Mouse (Mus musculus): Measurements from ENCODE around the gene Vmn1r118. TPM values are rescaled to one million over a fixed set of nuclear protein-coding genes. Genes with fewer than 3 reads are reported as not detected.
"Not testable (repeated sequence)": the region's sequence is repeated elsewhere in the genome, so short reads cannot be mapped to it uniquely, and the experiment has no call there.

Gene Vmn1r118
- polyA plus RNA-seq (2016; fragmentation: Nextera tagmentation; extraction: Ambion mirVana): not detected in 2 replicates

DNA sequence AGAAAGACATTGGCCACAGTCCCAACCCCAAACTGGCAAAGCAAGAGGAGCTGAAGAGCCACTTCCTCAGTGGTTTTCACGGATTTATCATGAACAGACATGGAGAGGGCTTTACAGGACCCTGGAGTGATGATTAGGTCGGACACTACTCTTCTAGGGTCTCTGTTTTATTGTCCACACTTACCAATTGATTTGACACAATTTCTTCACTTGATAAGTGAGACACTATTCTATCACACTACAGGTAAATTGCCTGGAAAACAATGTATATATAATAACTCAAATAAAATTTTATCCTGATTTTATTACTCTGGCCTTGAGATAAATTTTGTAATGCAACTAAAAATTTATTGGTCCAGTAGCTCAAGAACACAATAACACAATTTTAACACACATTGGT lies at the start of gene Vmn1r118:
TSS of gene Vmn1r118 (minus strand) at position 101 of the 400 bp plus-strand sequence.
- H3K27me3 ChIP-seq (replicated peaks; ENCODE audit: low read depth, poor library complexity, severe bottlenecking); H3K4me1 ChIP-seq; DNase-seq (ENCODE audit: low spot score); H3K9me3 ChIP-seq; H3K4me3 ChIP-seq; H3K36me3 ChIP-seq (replicated peaks); H3K27ac ChIP-seq (replicated peaks): not testable (repeated sequence)
- WGBS: no CpG with 5 or more reads among the region's 2 CpGs

DNA sequence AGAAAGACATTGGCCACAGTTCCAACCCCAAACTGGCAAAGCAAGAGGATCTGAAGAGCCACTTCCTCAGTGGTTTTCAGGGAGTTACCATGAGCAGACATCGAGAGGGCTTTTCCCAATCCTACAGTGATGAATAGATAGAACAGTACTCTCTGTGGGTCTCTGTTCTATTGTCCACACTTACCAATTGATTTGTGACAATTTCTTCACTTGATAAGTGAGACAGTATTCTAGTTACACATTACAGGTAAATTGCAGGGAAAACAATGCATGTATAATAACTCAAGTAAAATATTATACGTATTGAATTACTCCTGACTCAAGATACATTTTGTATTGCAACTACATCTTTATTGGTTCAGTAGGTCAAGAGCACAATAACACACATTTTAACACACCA lies 28.1 kb downstream of the Vmn1r118 start, which contains the start of gene Vmn1r117:
TSS of gene Vmn1r117 (minus strand) at position 101 of the 400 bp plus-strand sequence.
- WGBS: no CpG with 5 or more reads among the region's 2 CpGs
- not testable (repeated sequence) for DNase-seq (ENCODE audit: low spot score); H3K36me3 ChIP-seq (replicated peaks); H3K4me3 ChIP-seq; H3K27me3 ChIP-seq (replicated peaks; ENCODE audit: low read depth, poor library complexity, severe bottlenecking); H3K9me3 ChIP-seq; H3K27ac ChIP-seq (replicated peaks); H3K4me1 ChIP-seq

DNA sequence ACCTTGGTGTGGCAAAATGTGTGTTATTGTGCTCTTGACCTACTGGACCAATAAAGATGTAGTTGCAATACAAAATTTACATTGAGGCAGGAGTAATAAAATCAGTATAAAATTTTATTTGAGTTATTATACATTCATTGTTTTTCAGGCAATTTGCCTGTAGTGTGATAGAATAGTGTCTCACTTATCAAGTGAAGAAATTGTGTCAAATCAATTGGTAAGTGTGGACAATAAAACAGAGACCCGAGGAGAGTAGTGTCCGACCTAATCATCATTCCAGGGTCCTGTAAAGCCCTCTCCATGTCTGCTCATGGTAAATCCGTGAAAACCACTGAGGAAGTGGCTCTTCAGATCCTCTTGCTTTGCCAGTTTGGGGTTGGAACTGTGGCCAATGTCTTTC lies 40.2 kb downstream of the Vmn1r118 start, which contains the start of gene Vmn1r116:
TSS of gene Vmn1r116 (plus strand) at position 301 of the 400 bp plus-strand sequence.
- DNase-seq (ENCODE audit: low spot score); H3K36me3 ChIP-seq (replicated peaks); H3K9me3 ChIP-seq; H3K4me3 ChIP-seq; H3K27ac ChIP-seq (replicated peaks); H3K27me3 ChIP-seq (replicated peaks; ENCODE audit: low read depth, poor library complexity, severe bottlenecking); H3K4me1 ChIP-seq: not testable (repeated sequence)
- WGBS: 60% methylated on average over 3 of the region's 3 CpGs

Other genes starting within 250 kb of the Vmn1r118 start
- gene Vmn1r107, start 243.4 kb downstream of the Vmn1r118 start, polyA plus RNA-seq (2016; fragmentation: Nextera tagmentation; extraction: Ambion mirVana): not detected in 2 replicates
- not detected in 2 replicates for gene Vmn1r111, start 209.1 kb downstream of the Vmn1r118 start, polyA plus RNA-seq (2016; fragmentation: Nextera tagmentation; extraction: Ambion mirVana)
- not detected in 2 replicates for gene Gm10668, start 181.7 kb downstream of the Vmn1r118 start, polyA plus RNA-seq (2016; fragmentation: Nextera tagmentation; extraction: Ambion mirVana)
- not detected in 2 replicates for gene Vmn1r112, start 141.2 kb downstream of the Vmn1r118 start, polyA plus RNA-seq (2016; fragmentation: Nextera tagmentation; extraction: Ambion mirVana)
- not detected in 2 replicates for gene Vmn1r113, start 125.1 kb downstream of the Vmn1r118 start, polyA plus RNA-seq (2016; fragmentation: Nextera tagmentation; extraction: Ambion mirVana)
- gene Vmn1r114, start 100.2 kb downstream of the Vmn1r118 start, polyA plus RNA-seq (2016; fragmentation: Nextera tagmentation; extraction: Ambion mirVana): not detected in 2 replicates
- not detected in 2 replicates for gene Vmn1r115, start 67.4 kb downstream of the Vmn1r118 start, polyA plus RNA-seq (2016; fragmentation: Nextera tagmentation; extraction: Ambion mirVana)
- not detected in 2 replicates for gene Vmn1r116, start 40.1 kb downstream of the Vmn1r118 start, polyA plus RNA-seq (2016; fragmentation: Nextera tagmentation; extraction: Ambion mirVana)
- not detected in 2 replicates for gene Vmn1r117, start 28.2 kb downstream of the Vmn1r118 start, polyA plus RNA-seq (2016; fragmentation: Nextera tagmentation; extraction: Ambion mirVana)
- not detected in 2 replicates for gene Vmn1r119, start 100.1 kb upstream of the Vmn1r118 start, polyA plus RNA-seq (2016; fragmentation: Nextera tagmentation; extraction: Ambion mirVana)
- gene Vmn1r120, start 141.4 kb upstream of the Vmn1r118 start, polyA plus RNA-seq (2016; fragmentation: Nextera tagmentation; extraction: Ambion mirVana): not detected in 2 replicates
- not detected in 2 replicates for gene Vmn1r121, start 186.2 kb upstream of the Vmn1r118 start, polyA plus RNA-seq (2016; fragmentation: Nextera tagmentation; extraction: Ambion mirVana)
- gene Vmn1r122, start 221.8 kb upstream of the Vmn1r118 start, polyA plus RNA-seq (2016; fragmentation: Nextera tagmentation; extraction: Ambion mirVana): not detected in 2 replicates
- not detected in 2 replicates for gene Vmn1r123, start 249.8 kb upstream of the Vmn1r118 start, polyA plus RNA-seq (2016; fragmentation: Nextera tagmentation; extraction: Ambion mirVana)